Mouse (Mus musculus) liver, embryonic 13.5 days (tissue): Measurements from ENCODE around the gene Iqgap2. TPM values are rescaled to one million over a fixed set of nuclear protein-coding genes. Genes with fewer than 3 reads are reported as not detected.

Experiments
- polyA plus RNA-seq: library from polyadenylated mRNA; unstranded; fragments of >200 nt; fragmentation: Nextera tagmentation; extraction: Ambion mirVana; gene quantifications from 2 replicates; pipeline ENCODE4 v1.2.1, GENCODE M21; 2015

The Iqgap2 gene
- polyA plus RNA-seq, 1 experiment from 2014 or later, result 11.9 TPM

Other genes with a start within 250 kb of the Iqgap2 start
- gene F2rl2, start 195.1 kb downstream of the Iqgap2 start, polyA plus RNA-seq, result 13.4 and 17.9 TPM in 2 replicates
- gene Gm20075, start 189.5 kb upstream of the Iqgap2 start, polyA plus RNA-seq, result 8.0 and 8.2 TPM in 2 replicates
- not detected in 2 replicates for gene Gm17190, start 190.1 kb upstream of the Iqgap2 start, polyA plus RNA-seq
- 0.13 and 0.27 TPM in 2 replicates for gene Sv2c, start 240.7 kb upstream of the Iqgap2 start, polyA plus RNA-seq